Mouse (Mus musculus) thymus, postnatal 14 days (tissue): ENCODE measurements around the gene Entpd5.
"Not testable (repeated sequence)": the region's sequence is repeated elsewhere in the genome, so short reads cannot be mapped to it uniquely, and the experiment has no call there.

Source experiments
- DNase-seq: peaks from one replicate; pipeline ENCODE4 v3.0.0; 2021

Entpd5 gene

GRCm38 (mm10) chr12:84398629-84399028, 10.2 kb downstream of the Entpd5 start:
- no peak for DNase-seq

- DNase-seq: no peak
Measured at GRCm38 (mm10) chr12:84397685-84398084, 11.1 kb downstream of the Entpd5 start.

GRCm38 (mm10) chr12:84396947-84397679, 11.7 kb downstream of the Entpd5 start:
- no peak for DNase-seq

- DNase-seq: no peak
Measured at GRCm38 (mm10) chr12:84393847-84394246, 15.0 kb downstream of the Entpd5 start.

GRCm38 (mm10) chr12:84392681-84393080, 16.1 kb downstream of the Entpd5 start:
- DNase-seq: no peak

GRCm38 (mm10) chr12:84390336-84390735, 18.5 kb downstream of the Entpd5 start:
- DNase-seq: no peak

- peak; percentile 15 for DNase-seq
Measured at GRCm38 (mm10) chr12:84388774-84389400, 19.9 kb downstream of the Entpd5 start.

GRCm38 (mm10) chr12:84388097-84388496, 20.7 kb downstream of the Entpd5 start:
- no peak for DNase-seq

GRCm38 (mm10) chr12:84385408-84385807, 23.4 kb downstream of the Entpd5 start:
- DNase-seq: no peak

GRCm38 (mm10) chr12:84384644-84385081, 24.2 kb downstream of the Entpd5 start:
- DNase-seq: no peak

- DNase-seq: no peak
Measured at GRCm38 (mm10) chr12:84382369-84382768, 26.5 kb downstream of the Entpd5 start.

- no peak for DNase-seq
Measured at GRCm38 (mm10) chr12:84373831-84374481, 34.9 kb downstream of the Entpd5 start.

GRCm38 (mm10) chr12:84371647-84372046, 37.2 kb downstream of the Entpd5 start:
- DNase-seq: no peak

GRCm38 (mm10) chr12:84366971-84367370, 41.9 kb downstream of the Entpd5 start:
- no peak for DNase-seq

- DNase-seq: no peak
Measured at GRCm38 (mm10) chr12:84365137-84365536, 43.7 kb downstream of the Entpd5 start.

- no peak for DNase-seq
Measured at GRCm38 (mm10) chr12:84364291-84364690, 44.5 kb downstream of the Entpd5 start.

GRCm38 (mm10) chr12:84362872-84363271, 46.0 kb downstream of the Entpd5 start:
- DNase-seq: no peak

- peak; percentile 94 for DNase-seq
Measured at GRCm38 (mm10) chr12:84361555-84362489, 47.0 kb downstream of the Entpd5 start, which contains the start of the genes Coq6 and Fam161b. Gene Coq6, plus strand, starts transcription at chr12:84361657. Gene Fam161b, minus strand, starts transcription at chr12:84361833.

GRCm38 (mm10) chr12:84358699-84359098, 50.1 kb downstream of the Entpd5 start:
- not testable (repeated sequence) for DNase-seq

GRCm38 (mm10) chr12:84347192-84347591, 61.6 kb downstream of the Entpd5 start:
- peak; percentile 15 for DNase-seq

- DNase-seq: no peak
Measured at GRCm38 (mm10) chr12:84336963-84337625, 71.7 kb downstream of the Entpd5 start.

GRCm38 (mm10) chr12:84327111-84327512, 81.7 kb downstream of the Entpd5 start:
- no peak for DNase-seq
